Mouse (Mus musculus) heart, postnatal 36 days (tissue): ENCODE results near the gene Gm20388. TPM values are rescaled to one million over a fixed set of nuclear protein-coding genes. Genes with fewer than 3 reads are reported as not detected.
A peak's percentile ranks its signal among the peaks of the same experiment; 100 is the strongest.

Experiments used
- DNase-seq, 2 experiments: peaks; one replicate each; pipeline ENCODE4 v3.0.0; 2021 to 2022
- intact Hi-C: fragments of 180-260 bp; cut with DNase I; formaldehyde crosslinking; loops from one replicate; pipeline ENCODE4 v1.15.1; 2025
- total RNA-seq, 2 experiments: library from RNA; stranded (reverse); gene quantifications; 2 replicates each; pipeline ENCODE4 v1.2.3; 2021

Gene Gm20388
- total RNA-seq, 2 experiments from 2014 or later: 3.5 to 4.9 TPM

DNA sequence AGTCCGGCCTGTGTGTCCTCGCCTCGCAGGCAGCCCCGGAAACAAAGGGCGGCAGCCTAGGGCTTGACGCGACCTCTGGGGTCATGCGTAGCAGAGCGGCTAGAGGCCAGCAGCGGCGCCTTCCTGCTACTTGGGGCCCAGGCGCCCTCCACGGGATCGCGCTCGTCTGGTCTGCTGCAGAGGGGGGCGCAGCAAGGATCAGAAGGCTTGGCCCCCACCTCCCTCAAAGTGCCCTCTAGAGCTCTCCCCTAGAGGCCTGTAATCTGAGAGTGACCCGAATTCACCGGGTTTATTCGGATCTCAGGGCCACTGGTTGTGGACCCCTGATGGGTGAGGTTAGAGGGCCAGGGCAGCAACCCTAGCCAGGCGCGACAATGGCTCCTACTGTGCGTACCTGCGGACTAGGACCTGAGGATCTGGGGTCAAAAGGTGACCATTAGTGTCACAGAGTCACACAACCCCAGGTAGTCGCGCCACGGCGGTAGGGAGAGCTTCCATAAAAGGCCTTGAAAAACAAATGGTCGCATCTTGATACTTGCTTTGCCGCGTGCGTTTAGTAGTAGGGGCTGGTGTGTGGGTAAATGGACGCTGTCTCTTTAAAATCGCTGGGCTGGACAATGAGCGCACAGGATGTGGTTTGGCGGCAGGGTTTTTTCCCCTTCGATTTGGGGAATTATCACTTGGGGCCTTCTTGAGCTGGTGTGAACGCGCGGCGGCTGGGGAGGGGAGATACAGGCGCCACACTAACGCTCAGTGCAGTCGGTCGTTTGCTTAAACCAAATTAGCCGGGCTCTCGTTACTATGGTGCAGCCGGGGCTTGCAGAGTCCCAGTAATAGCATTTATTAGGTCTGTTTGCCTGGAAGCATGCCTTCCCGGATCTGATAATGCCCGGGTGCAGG, 576.1 kb downstream of the Gm20388 start:
- peak; percentile 65 to 67 for DNase-seq
- intact Hi-C loops: loop anchor here (5.0 kb wide), 2 partner anchors 69 to 124 kb away; no protein-coding TSS in a partner anchor

DNA sequence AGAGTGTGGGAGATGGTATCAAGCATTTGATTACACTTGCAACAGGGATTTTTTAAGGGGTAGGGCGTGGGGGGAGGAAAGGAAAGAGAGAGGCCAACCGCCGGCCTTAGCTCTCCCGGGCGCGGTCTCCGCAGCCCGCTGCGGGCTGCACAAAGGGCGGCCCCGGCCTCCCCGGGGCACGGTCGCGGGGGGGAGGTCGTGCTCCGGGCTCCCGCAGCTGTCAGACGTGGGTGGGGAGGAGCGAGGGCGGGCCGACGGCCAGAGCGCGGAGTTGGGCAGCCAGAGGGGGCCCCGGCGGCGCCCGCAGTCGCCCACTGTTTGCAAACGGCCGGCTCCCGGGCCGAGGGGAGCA, 576.7 kb downstream of the Gm20388 start:
- intact Hi-C loops: loop anchor here (5.0 kb wide), 2 partner anchors 70 to 125 kb away; no protein-coding TSS in a partner anchor

DNA sequence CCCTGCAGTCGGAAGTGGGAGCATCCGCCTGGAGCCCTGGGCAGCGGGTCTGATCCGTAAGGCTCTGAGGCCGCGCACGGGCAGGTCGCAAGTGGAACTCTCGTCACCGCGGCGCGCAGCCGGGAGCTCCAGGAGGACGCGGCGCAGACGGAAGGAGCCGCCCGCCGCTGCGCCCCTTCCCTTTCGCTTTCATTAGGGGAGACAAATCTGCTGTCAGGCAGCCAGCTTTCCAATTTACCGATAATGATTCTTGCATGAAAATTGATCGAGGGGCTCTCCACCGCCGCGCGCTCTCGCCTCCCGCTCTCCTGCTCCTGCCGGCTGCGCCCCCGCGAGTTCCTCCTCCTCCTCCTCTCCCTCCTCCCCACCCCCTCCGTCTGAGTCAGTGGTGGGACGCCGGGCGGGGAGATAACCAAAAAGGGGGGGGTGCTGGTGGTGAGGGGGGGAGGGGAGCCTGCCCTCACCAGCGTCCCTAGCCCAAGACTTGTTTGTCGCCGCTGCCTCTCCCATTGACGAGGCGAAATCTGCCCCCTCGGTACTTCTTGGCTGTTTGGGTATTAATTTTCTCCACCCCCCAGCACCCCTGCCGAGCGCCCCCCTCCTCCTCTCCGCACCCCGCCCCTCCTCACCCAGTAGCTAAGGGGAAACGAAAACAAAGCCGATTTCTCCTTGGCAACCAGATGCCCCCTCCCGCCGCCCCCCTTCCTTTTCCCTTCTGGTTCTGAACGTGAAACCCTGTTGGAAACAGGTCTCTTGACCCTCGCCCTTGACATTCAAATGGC, 577.3 kb downstream of the Gm20388 start:
- peak; percentile 69 to 83 for DNase-seq
- intact Hi-C loops: loop anchor here (2.0 to 5.0 kb wide), 4 partner anchors 13 to 126 kb away; no protein-coding TSS in a partner anchor

More for the DNA sequence above, 576.7 kb downstream of the Gm20388 start:
- DNase-seq: no peak

DNA sequence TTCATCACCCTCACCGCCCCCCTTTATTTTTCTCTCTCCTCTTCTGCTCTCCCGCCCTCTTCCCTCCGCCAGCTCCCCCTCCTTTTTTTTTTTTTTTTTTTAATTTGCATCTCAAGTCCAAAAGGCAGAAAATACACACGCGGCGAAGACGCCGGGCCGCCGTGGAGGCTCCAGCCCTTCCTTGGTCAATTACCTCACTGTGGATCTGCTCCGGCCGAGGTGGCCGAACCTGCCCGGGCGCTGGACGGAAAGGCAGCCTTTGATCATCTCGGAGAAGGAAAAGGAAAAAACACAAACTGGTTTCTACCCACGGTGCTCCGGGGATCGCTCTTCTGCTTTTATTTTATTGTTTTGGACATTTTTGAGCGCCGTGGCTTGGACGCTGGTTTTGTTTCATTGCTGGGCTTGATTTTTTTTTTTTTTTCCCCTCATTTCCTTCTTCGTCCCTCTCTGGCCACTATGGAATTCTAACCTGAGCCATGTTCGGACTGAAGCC, 578.0 kb downstream of the Gm20388 start:
- intact Hi-C loops: loop anchor here (2.0 to 5.0 kb wide), 4 partner anchors 14 to 126 kb away; no protein-coding TSS in a partner anchor
- peak in 1 of 2 experiments; percentile 52 for DNase-seq

DNA sequence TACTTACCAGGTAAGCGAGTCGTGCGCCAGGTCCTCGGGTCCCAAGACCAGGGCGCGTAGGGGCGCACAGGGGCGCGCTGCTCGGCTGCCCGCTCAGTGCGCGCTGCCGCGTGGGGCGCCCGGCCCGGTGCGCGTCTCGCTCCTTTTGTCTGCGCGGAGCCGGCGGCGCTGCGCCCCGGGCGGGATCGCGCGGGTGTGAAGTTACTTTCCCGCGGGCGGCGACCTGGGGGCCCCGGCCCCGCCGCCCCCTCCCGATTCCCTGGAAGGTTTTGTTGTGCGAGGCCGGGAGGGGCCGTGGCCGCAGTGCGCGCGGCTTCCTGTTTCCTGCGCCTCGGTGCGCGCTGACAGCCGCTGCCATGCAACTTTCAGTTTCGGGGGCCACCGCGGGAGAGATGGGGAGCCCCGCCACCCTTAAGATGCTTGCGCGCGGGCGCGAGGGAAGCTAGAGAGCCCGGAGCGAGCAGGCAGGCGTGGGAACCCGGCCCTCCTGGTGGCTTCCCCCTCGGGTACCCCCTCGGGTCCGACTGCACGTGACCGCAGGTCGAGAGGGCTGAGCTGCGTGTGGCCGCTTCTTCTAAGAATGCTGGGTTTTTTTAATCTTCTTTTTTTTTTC, 578.6 kb downstream of the Gm20388 start:
- peak; percentile 71 to 83 for DNase-seq
- intact Hi-C loops: loop anchor here (2.0 to 5.0 kb wide), 4 partner anchors 14 to 127 kb away; no protein-coding TSS in a partner anchor

DNA sequence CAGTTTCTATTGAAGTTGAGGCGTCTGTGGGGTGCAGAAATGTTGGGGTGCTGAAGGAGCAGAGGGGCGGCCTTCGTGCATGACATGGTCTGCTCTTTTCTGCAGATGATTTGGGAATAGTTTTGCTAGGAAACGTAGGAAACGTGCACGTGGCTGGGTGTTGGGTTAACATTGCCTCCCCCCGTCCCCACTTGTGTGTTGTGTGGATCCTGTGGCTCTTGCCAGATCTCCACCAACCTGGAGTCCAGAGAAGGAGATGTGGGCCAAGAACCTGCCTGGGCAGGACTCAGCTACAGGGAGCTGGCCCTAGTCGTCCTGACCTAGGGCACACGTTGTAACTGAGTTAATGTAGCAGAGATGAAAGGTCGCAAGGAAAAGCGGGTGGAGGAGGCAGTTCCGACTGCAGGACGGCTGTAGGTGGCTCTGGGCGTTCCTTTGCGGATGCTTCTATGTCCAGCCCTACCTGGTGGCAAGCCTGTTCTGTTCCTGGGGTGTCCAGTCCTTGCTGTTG, 579.2 kb downstream of the Gm20388 start:
- no peak for DNase-seq
- intact Hi-C loops: loop anchor here (2.0 to 5.0 kb wide), 4 partner anchors 15 to 128 kb away; no protein-coding TSS in a partner anchor

DNA sequence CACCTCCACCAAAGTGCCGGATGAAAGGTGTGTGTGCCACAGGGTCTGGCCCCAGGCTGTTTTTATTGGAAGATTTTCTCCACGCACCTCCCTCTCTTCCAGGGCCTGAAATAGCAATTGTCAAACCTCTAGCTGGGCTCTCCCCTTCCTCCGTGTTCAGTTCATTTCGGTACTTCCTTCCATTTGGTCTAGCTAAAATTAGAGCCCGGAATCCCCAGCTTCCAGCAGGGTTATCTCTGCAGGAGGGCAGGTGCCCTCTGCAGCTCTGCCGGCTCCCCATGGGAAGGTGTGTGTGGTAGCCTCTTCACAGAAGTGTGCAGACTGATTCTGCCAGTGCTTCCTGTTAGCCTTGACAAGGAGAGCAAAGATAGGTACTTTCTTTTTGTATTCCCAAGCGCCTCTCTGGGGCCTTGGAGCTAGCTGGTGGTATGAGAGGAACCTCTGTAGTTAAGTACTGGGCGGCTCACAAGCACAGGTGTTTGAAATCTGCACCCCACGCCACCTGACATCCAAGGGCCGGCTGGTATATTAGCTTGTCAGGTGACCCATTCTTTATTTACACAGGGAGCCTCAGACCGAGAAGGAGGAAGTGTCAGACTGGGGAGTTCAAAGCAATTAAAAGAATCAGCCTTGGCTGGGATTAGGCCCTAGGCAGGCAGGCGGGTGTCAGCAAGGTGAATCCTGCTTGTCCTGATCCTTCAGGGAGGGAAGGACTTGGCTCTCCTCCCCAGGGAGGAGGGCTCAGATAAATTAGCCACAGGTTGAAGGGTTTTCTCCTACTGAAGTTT, 579.9 kb downstream of the Gm20388 start:
- no peak for DNase-seq
- intact Hi-C loops: no loop called here

DNA sequence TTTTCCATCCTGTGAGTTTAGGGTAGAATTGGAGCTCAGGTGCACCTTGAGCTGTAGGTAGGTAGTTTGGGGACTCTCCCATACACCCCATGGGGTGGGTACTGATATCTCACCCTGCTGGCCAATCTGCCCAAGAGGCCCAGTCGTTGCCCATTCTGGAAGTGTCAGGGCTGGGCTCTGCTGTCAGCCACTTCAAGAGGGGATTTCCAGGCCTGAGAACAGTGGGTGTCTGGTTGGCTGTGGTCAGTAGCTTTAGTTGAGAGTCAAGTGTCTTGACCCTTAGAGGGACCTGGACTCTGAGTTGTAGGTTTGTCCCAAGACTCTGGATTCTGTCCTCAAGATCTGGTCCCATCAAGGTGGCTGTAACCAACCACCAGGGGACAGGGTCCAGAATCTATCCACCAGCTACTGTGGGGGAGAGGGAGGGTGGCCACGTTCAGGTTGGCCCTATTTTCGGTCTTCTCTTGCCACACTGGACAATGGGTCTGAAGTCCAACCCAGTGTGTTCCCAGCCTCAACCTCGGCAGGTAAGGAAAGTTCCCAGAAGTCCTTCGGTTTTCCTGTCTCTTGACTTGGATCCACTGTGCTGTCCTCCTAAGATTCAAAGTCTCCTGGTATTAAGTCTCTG, 580.6 kb downstream of the Gm20388 start:
- DNase-seq: no peak
- intact Hi-C loops: no loop called here

DNA sequence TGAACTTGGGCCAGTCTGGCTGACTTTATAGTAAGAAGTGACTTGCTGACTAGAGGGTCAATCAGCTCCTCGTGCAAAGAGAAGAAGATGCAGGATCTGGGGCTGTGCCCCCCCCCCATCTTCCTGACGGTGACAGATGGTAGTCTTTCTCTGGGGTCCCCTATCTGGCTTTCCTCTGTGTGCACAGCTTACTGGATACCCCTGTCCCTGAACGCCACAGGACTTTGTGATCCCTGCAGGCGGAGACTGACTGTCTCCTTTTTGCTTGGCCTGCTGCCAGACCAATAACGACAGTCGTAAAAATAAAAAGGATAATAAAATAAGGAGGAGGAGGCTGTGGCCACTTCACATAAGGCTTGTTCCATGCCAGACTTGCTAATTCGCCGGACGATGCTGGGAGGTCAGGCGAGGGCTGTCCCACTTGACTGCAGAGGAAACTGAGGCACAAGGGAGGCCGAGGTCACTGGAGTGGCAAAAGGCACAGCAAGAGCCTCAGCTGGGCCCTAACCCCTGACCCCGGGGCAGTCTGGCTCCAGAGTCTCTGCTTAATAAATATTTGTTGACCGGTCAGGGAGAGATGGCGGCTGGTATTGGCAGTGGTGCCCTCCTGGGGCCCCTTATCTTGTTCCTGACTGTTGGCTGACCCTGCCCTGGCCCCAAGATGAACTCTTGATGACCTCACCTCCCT, 581.7 kb downstream of the Gm20388 start:
- no peak for DNase-seq
- intact Hi-C loops: no loop called here

DNA sequence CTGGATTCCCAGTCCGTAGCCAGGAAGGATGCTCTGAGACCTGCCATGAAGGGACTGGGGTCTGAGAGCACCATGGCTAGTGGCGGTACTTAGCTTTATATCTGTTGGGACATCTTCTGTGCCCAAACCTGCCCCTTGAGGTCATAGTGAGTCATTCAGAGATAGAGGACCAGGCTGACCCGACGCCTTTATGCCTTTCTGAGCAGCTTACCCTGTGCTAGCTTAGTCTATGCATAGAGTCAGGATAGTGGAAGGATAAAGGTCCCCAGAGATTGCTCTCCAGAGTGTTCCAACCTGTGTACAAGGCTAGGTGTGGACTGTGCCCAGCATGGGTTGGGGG, 582.2 kb downstream of the Gm20388 start:
- intact Hi-C loops: no loop called here

DNA sequence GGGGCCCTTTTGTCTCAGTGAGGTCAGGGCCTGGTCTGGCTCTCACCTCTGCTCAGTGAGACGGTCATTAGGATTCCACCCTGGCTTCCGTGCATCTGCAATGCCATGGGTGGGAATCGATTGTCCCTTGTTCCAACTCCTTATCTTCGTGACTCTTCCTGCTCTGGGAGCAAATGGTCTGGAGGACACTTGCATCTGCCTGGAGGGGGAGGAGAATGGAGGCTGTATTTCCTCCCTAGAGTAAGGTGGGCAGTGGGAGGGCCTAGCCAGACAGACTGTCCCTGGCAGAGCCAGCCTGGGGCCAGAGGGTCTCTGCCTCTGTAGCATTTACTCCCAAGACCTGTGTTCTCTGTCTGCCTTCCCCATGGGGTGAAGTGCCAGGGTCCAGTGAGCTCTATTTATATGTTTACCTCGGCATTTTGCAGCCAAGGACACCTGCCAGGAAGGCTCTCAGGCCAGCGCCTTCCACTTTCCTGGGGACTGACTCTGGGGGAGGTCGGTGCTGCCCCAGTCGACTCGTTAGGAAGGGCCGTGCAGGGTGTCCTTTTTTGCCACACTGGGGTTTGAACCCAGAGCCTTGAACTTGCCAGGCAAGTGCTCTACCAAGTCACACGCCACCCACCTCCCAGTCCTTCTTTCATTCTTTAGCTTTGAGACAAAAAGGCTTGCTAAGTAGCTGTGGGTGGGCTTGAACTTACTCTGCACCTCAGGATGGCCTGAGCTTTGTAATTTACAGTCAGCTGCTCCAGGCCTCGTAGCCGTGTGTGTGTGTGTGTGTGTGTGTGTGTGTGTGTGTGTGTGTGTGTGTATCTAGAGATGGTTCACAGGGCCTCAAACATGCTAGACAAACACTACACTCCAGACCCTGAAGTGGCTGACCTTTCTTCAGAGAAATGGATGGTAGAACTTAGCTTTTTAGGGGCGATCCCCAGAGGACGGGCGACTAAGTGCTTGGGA, 583.1 kb downstream of the Gm20388 start:
- no peak for DNase-seq
- intact Hi-C loops: no loop called here

More for the DNA sequence above, 582.2 kb downstream of the Gm20388 start:
- no peak for DNase-seq

DNA sequence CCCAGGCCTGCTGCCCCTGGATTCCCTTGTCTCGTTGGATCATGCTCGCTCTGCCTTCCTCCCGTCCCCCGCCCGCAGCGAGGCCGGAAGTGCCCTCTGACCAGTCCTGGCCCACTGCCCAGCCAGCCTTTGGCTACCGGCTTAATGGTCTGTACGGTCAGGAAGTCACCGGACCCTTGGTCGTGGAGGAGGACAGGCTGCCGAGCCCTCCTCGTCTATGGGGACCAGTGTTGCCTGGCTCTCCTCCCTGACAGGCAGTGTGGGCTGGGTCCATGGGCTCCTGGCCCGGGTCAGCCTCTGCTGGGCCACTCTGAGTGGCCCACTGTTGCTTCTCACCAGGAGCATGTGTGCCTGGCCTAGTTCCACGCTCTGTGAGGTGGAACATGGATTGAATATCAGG, 584.3 kb downstream of the Gm20388 start:
- intact Hi-C loops: no loop called here
- peak; percentile 83 for DNase-seq

DNA sequence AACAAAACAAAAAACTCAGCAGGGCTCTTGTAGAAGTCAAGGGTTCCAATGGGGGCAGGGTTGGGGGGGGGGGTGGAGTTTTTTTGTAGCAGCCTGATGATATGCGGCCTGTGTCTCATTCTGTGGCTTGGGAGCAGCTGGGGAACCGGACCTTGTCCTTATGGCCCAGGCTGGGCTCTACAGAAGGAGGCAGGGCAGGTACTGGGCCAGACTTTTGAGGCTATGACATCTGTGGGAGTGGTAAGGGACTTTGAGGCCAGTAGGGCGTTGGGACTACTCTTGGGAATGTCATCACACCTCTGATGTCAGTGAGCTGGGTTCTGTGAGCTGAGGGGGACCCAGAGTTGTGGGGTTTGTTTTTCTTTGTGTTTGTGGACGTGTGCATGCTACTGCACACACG, 584.8 kb downstream of the Gm20388 start:
- intact Hi-C loops: no loop called here
- DNase-seq: no peak

DNA sequence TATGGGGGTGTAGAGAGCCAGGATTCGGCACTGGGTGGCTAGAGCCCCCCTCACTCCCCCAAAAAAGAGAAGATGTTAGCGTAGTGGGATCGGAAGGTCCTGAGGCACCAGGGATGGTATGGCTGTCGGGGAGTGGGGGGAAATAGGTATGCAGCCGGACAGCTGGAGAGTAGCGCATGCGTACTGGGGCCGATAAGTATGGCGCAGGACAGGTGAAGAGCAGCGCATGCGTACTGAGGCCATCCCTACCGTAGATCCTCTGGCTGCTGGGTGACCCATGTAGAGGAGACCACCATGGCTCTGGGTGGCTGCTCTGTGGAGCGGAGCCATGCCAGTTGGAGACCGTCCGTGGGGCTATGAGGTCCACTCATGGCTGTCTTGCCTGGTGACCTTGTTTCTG, 585.8 kb downstream of the Gm20388 start:
- intact Hi-C loops: loop anchor here (2.0 kb wide), 1 partner anchor 24 kb away; no protein-coding TSS in a partner anchor
- DNase-seq: no peak

DNA sequence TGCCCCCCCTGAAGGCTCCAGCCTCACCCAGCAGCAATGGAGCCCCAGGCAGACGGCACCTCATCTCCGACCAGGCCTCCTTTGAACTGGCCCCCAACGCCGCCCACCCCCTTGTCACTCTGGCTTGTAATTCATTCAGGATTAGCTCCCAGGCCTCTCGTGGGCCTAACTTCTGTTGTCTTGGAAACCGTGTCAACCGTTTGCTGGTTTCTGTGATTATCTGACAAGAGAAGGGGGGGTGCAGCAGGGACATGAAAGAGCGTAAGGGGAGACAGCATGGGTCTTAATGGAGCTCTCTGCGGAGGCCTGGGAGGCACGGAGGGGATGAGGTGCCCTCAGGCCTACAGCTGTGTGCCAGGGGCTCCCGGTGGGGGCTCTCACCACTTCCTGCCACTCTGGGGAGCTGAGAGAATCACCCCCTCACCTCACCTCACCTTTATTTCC, 586.9 kb downstream of the Gm20388 start:
- intact Hi-C loops: loop anchor here (2.0 kb wide), 1 partner anchor 23 kb away; no protein-coding TSS in a partner anchor
- no peak for DNase-seq

DNA sequence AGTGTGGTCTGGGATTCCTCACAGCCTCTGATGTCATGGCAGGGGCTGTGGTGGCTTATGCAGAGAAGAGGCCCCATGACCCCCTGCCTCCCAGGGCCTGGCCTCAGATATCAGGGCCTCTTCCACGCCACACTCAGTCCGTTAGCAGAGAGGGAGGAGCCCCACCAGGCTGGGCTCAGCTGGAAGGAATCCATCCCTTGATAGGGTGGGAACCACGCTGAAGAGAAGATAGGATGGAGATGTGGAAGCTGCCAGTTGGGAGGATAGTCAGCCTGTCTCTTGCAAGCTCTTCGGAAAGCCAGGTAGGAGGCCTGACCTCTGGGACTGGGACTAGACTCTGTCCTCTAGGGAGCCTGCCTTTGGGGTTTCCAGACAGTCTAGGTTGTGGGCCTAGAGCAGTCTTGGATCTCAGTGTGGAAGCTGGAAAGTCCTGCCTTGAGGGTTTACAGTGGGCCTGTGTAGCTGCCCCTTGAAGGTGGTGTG, 587.7 kb downstream of the Gm20388 start:
- DNase-seq: no peak
- intact Hi-C loops: no loop called here
